Mouse (Mus musculus) thymus, adult 2 months (tissue): ENCODE measurements around the gene Cldn4. TPM values are rescaled to one million over a fixed set of nuclear protein-coding genes. Genes with fewer than 3 reads are reported as not detected.
"Not testable (repeated sequence)": the region's sequence is repeated elsewhere in the genome, so short reads cannot be mapped to it uniquely, and the experiment has no call there.

Experiments
- DNase-seq: peaks from one replicate; pipeline ENCODE4 v3.0.0; 2021
- H3K27ac ChIP-seq: fragments of 200-500 bp; 2 replicates; pipeline ENCODE4 v1.5.1; 2012; ENCODE audit warnings: low read length, control low read depth; ENCODE audit not compliant: control insufficient read depth, insufficient read depth
- H3K27me3 ChIP-seq: fragments of 200-500 bp; 2 replicates; pipeline ENCODE4 v1.6.1; 2012; ENCODE audit warnings: mild to moderate bottlenecking, low read length, moderate library complexity, mixed read lengths; ENCODE audit not compliant: control insufficient read depth, insufficient read depth
- H3K36me3 ChIP-seq: fragments of 200-500 bp; 2 replicates; pipeline ENCODE4 v1.6.1; 2012; ENCODE audit warnings: mild to moderate bottlenecking, low read length, moderate library complexity; ENCODE audit not compliant: control insufficient read depth, insufficient read depth
- H3K4me1 ChIP-seq: fragments of 200-500 bp; replicated peaks from 2 replicates; pipeline ENCODE4 v1.6.1; 2012; ENCODE audit warnings: low read length; ENCODE audit not compliant: control insufficient read depth, insufficient read depth
- H3K4me3 ChIP-seq: fragments of 200-500 bp; 2 replicates; pipeline ENCODE4 v1.5.1; 2012; ENCODE audit warnings: mild to moderate bottlenecking, low read length, control low read depth, moderate library complexity; ENCODE audit not compliant: control insufficient read depth, insufficient read depth
- CTCF ChIP-seq: fragments of 200-500 bp; IDR thresholded peaks from 2 replicates; pipeline ENCODE4 v1.5.1; 2012; ENCODE audit warnings: mild to moderate bottlenecking, control low read depth, low read length, moderate library complexity, borderline replicate concordance; ENCODE audit not compliant: control insufficient read depth, poor library complexity, insufficient read depth; ENCODE audit errors: extremely low read depth
- POLR2A ChIP-seq: fragments of 200-500 bp; IDR thresholded peaks from 2 replicates; pipeline ENCODE4 v1.6.1; 2012; ENCODE audit warnings: mild to moderate bottlenecking, low read length, control low read depth, moderate library complexity; ENCODE audit not compliant: control insufficient read depth, poor library complexity, insufficient read depth; ENCODE audit errors: extremely low read depth
- WGBS: fragments of 180-500 bp; shearing (Covaris S2); methylation state at CpG from one replicate; pipeline ENCODE4 v1.1.7; 2018; 5-methylcytosine and 5-hydroxymethylcytosine counted together
- polyA plus RNA-seq: library from polyadenylated mRNA; depleted of rRNA; stranded (reverse); fragments of >200 nt; gene quantifications from 2 replicates; pipeline ENCODE4 v1.2.3, GENCODE M21; 2012

Cldn4 gene
- polyA plus RNA-seq, 1 experiment = 57.8 TPM

GRCm38 (mm10) chr5:134973526-134973925 lies 26.8 kb upstream of the Cldn4 start:
- Histone ChIP-seq H3K27ac (no peak overlapping the region), H3K36me3 (no peaks in the 10 kb centered on the region), H3K4me3 (no peak overlapping the region), H3K27me3 (no peaks in the 10 kb centered on the region; the same call in 1 of the 2 replicates), H3K4me1 (no peaks in the 10 kb centered on the region)
- 90% methylated on average over 7 of the region's 7 CpGs for WGBS
- DNase-seq = no peak
- TF ChIP-seq CTCF (no peak), POLR2A (no peak)

DNA sequence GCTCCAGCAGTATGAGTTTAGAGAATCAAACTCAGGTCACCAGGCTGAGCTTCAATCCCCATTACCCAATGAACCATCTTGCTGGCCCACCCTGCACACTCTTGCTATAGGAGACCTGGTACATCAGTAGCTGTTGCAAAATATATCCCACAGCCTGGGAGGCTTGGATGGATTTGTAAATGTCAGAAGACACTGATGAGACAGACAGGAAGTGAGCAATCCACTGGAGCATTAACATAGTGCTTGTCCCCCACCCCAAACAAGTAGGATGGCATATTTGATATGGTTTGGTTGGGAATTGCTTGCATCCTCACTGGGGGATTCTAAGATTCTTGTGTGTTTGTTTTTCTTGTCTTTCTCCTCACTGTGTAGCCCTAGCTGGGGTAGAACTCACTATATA lies 26.3 kb upstream of the Cldn4 start:
- no peaks in the 10 kb centered on the region; the same call in 1 of the 2 replicates for H3K27me3 ChIP-seq
- H3K4me1 ChIP-seq = no peaks in the 10 kb centered on the region
- H3K36me3 ChIP-seq = no peaks in the 10 kb centered on the region
- no peak overlapping the region for H3K4me3 ChIP-seq
- TF ChIP-seq CTCF = no peak
- no peak for TF ChIP-seq POLR2A
- DNase-seq = no peak
- H3K27ac ChIP-seq = no peak overlapping the region

DNA sequence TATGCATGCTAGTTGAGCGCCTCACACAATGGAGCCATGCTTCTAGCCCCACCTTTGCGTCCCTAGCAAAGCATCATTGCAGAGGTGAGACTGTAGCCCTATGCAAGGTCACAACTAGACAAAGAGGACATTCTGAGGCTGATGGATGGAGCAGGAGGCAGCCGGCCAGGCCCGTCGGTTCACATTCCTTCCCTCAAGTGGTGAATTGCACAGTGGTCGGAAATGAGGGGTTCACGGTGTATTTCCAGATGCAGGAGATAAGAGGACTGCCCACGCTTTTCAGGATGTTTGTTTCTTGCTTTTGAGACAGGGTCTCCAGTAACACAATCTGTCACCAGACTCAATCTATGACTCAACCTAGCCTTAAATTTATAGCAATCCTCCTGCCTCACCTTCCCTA lies 23.9 kb upstream of the Cldn4 start:
- TF ChIP-seq CTCF (no peak), POLR2A (no peak)
- 87% methylated on average over 8 of the region's 8 CpGs for WGBS
- Histone ChIP-seq H3K4me1 (peaks cover 7% of the 10 kb centered on the region; the same call in 1 of the 2 replicates), H3K27me3 (no peaks in the 10 kb centered on the region; the same call in 1 of the 2 replicates), H3K4me3 (no peak overlapping the region), H3K27ac (no peak overlapping the region), H3K36me3 (no peaks in the 10 kb centered on the region)
- no peak for DNase-seq

DNA sequence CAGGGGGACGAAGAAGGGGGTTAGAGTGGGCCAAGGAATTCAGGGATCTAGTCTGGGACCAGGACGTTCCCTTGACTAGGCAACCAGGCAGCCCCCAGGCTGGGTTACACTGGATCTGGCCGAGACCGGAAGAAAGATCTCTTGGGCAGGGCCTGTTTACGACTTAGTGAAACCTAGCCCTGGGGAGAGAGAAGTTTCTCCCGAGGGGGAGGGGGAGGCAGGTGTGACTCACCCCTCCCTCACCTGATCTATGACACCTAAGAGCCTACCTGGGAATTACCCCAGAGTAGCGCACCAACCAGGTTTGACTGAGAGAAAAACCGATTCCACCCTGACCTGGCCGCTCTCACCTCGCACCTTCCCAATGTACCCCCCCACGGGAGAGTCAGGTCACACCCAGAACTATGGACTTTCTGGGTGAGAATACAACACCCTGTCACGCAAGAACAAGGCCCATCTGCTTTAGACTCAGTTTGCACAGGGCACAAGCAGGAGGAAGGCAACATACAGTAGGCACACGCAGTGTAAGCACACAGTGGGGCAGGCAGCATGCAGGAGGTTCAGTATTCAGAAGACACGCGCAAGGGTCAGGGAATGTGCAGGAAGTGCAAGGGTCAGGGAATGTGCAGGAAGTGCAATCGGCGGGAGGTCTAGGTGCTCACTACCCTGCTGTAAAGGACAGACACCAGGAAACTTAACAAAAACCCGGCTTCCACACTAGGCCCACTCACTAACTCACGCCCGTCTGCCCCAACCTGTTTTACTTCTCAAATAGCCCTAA lies 20.6 kb upstream of the Cldn4 start:
- no peak overlapping the region for H3K27ac ChIP-seq

GRCm38 (mm10) chr5:134965852-134966821 lies 19.4 kb upstream of the Cldn4 start:
- 11% methylated on average over 33 of the region's 33 CpGs for WGBS
- Histone ChIP-seq H3K27ac (no peak overlapping the region), H3K4me1 (peaks cover 11% of the 10 kb centered on the region)

More for the DNA sequence above, 20.6 kb upstream of the Cldn4 start:
- no peaks in the 10 kb centered on the region; the same call in 1 of the 2 replicates for H3K27me3 ChIP-seq
- peaks cover 7% of the 10 kb centered on the region; the same call in 1 of the 2 replicates for H3K4me1 ChIP-seq
- H3K4me3 ChIP-seq = no peak overlapping the region
- WGBS = 88% methylated on average over 20 of the region's 20 CpGs
- no peaks in the 10 kb centered on the region for H3K36me3 ChIP-seq
- no peak for DNase-seq
- TF ChIP-seq CTCF (no peak), POLR2A (no peak)

GRCm38 (mm10) chr5:134965473-134965851 lies 18.7 kb upstream of the Cldn4 start:
- peaks cover 18% of the 10 kb centered on the region for H3K4me1 ChIP-seq
- no peaks in the 10 kb centered on the region for H3K36me3 ChIP-seq
- H3K27ac ChIP-seq = no peak overlapping the region
- TF ChIP-seq CTCF (no peak), POLR2A (no peak)
- no peak overlapping the region for H3K4me3 ChIP-seq
- no peaks in the 10 kb centered on the region; the same call in 1 of the 2 replicates for H3K27me3 ChIP-seq
- DNase-seq = peak; percentile 75
- 12% methylated on average over 10 of the region's 10 CpGs for WGBS

More at GRCm38 (mm10) chr5:134965852-134966821, 19.4 kb upstream of the Cldn4 start:
- Histone ChIP-seq H3K27me3 (no peaks in the 10 kb centered on the region; the same call in 1 of the 2 replicates), H3K36me3 (no peaks in the 10 kb centered on the region), H3K4me3 (peak overlapping the region; percentile 28)
- peak; percentile 70 for TF ChIP-seq CTCF
- TF ChIP-seq POLR2A = no peak
- DNase-seq = peak; percentile 66

DNA sequence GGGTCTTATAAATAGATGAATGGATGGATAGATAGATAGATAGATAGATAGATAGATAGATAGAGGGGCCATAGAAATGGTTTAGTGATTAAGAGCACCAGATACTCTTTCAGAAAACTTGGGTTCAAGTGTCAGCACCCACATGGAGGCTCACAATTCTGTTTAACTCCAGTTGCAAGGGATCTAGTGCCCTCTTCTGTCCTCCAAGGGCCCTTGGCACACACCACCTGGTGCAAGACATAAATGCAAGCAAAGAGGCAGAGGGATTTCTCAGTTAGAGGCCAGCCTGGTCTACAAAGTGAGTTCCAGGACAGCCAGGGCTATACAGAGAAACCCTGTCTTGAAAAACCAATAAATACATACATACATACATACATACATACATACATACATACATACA lies 17.9 kb upstream of the Cldn4 start:
- H3K27me3 ChIP-seq, H3K27ac ChIP-seq, DNase-seq, H3K4me3 ChIP-seq, H3K36me3 ChIP-seq: not testable (repeated sequence)
- peaks cover 25% of the 10 kb centered on the region for H3K4me1 ChIP-seq
